Mouse (Mus musculus) cortical plate, adult 2 months (tissue): ENCODE measurements around the gene Gnb3.

Experiments
- CTCF ChIP-seq: fragments of 200-500 bp; IDR thresholded peaks from 2 replicates; pipeline ENCODE4 v1.5.1; 2011; ENCODE audit warnings: mild to moderate bottlenecking, control low read depth, low read length; ENCODE audit not compliant: insufficient read depth; ENCODE audit errors: extremely low read depth
- POLR2A ChIP-seq: fragments of 200-500 bp; IDR thresholded peaks from 2 replicates; pipeline ENCODE4 v1.6.1; 2011; ENCODE audit warnings: mild to moderate bottlenecking, low read length, control low read depth; ENCODE audit not compliant: insufficient read depth; ENCODE audit errors: extremely low read depth

DNA sequence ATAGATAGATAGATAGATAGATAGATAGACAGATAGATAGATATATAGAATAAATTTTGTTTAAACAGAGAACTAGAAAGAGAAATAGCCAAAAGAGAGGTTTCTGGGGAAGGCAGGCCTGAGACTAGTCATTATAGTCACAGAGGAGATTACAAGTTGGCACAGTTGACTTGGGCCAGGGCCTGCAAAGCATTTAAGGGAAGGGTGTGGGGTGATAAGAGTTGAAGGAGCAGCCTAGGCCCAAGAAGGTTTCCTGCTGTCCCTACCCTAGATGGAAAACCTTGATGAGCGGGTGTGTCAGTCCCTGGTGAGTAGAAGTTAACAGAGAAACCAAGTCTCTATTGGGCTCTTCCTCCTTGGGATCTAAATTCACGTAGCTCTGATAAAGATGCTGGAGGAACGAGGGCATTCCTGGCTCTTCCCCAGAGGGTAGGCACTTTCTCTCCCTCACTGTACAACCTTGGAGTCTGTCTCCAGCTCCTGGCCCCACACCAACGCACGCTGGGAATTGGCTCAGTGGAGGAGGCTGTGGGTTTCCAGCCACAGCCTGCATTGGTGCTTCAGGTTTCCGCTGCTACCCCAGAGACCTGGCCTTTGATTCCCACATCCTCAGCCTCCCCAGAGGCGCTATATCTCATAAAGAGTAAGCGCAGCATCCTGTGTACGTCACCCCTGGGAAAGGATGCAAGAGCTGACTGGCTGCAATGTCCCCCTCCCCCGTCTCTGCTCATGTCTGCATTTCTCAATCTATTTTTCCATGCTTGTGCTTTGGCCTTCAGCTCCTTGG, 44.8 kb upstream of the Gnb3 start:
- TF ChIP-seq CTCF (no peak), POLR2A (no peak)
